Mouse (Mus musculus) cerebellum, adult 11 months (tissue): Measurements from ENCODE around the gene Defb33.

Experiments
- DNase-seq: peaks from one replicate; pipeline ENCODE4 v3.0.0; 2022

The Defb33 gene

DNA sequence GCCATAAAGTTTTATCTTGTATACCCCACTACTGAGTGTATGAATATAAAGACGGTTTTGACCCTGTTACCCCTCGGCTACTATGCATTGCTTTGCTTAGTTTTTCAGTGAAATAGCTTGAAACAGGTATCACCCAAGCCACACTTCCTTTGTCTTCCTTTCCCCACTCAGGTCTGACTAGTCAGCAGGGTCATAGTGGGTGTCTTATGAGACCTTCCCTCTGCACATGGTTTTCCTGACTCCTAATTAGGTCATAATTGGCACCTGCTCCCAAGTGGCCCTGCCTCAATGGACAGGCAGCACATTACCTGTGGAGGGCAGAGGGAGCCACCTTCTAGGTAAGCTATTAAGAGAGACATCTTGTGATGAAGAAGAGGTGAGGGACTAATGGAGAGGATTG lies at the start of gene Defb33:
Gene Defb33, plus strand, starts transcription at position 301 of the 400 bp plus-strand sequence.
- DNase-seq, result no peak

DNA sequence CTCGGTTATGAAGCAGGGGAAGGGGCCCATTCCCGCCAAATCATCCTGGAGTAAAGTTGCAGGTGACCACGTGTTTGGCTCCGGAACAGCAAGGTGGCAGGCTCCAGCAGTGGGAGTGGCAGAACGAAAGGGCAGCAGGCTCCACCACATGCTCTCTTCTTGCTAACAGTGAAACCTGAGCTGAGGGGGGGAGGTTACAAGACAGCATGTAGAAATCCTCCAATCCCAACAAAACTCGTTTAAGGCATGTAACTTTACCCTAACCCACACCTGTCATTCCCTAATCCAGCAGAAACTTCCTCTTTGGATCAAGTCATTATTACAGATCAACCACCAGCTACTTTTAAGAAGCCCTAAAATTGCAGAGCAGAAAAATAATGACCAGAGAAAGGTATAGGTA lies 17.9 kb upstream of the Defb33 start:
- no peak for DNase-seq

DNA sequence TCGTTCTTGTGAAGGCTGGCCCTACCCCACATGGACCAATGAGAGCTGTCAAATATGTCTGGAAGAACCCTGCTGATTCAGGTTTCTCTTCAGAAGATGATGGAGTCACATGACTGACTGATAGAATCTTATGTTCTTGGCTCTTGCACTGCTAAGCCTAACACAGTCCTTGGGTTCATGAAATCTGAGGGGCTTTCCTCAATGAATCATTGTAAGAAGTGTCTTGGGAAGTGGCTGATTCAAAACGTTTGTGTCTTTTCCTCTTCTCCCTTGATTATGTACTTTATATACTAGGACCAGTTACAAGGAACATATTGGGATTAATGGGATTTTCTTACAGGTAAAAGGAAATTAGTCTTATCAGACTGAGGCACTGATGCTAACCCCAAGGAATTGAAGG lies 10.1 kb downstream of the Defb33 start, which contains the start of gene Gm15056:
Gene Gm15056, minus strand, starts transcription at position 101 of the 400 bp plus-strand sequence.
- DNase-seq, result no peak

DNA sequence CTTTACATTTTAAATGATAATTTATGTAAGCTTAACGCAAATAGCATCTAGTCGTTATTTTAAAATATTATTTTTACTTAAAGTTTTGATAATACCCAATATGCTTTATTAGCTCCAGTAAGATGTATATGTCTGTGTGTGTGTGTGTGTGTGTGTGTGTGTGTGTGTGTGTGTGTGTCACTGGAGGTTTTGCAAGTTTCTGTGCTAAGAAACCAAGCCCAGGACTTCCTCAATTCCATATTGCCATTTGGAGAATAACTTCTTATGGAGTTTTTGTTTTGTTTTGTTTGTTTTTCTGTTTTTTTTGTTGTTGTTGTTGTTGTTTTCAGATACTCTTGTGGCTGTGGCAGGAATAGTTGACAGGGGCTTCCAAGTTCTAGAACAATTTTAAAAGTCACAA lies 14.7 kb downstream of the Defb33 start:
- DNase-seq, result no peak

DNA sequence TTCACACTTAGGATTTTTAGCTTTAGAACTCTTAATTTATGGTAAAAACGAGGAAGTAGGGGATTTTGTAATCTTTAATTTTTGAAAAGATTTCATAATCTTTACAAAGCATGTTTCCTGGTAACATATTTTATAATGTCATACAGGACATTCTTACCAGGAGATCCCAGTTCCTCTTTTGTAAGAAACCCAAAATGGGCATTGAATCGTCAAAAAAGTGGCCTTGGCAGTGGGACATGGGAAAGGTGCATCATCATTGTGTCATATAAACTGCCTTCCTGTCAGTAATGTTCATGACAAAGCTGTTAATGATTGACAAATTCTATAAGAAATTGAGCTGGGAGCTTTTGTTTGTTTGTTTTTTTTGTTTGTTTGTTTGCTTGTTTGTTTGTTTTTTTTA lies 15.8 kb downstream of the Defb33 start:
- no peak for DNase-seq

DNA sequence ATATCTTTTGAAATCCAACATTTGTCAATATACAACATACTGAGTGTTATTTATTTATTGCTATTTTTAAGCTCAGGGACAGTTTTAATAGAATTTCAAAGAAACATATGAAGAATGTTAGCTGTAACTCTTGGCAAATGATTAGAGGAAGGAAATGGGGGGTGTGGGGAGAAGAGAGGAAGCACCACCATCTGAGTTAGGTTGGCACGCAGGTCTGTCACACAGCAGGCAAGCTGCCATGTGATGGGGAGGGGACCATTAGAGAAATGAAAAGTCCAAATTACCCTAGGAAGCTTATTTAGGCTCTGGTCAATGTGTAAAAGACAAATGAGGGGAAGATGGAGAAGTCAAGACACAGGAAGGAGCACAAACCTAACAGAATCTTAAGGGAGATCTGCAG lies 19.8 kb downstream of the Defb33 start:
- DNase-seq, result no peak

DNA sequence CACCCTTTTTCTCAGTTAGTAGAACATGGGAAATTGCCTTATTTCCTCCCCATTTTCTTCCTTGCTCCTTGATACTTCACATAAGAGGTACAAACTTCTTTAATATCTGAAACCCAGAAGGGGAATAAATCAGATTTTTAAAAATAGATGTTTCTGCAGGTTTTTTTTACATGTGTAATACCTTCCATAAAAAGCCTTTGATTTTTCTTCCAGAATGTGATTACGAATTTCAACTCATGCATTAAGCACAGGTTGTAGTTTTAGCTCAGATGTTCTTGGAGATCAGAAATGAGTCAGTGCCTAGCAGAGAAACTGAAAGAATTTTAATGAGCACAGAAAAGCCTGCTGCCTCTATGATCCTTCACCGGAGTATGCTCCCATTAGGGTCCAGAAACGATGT lies 29.5 kb downstream of the Defb33 start, which contains the start of gene Gm6040:
Gene Gm6040, minus strand, starts transcription at position 101 of the 400 bp plus-strand sequence.
- DNase-seq, result no peak

DNA sequence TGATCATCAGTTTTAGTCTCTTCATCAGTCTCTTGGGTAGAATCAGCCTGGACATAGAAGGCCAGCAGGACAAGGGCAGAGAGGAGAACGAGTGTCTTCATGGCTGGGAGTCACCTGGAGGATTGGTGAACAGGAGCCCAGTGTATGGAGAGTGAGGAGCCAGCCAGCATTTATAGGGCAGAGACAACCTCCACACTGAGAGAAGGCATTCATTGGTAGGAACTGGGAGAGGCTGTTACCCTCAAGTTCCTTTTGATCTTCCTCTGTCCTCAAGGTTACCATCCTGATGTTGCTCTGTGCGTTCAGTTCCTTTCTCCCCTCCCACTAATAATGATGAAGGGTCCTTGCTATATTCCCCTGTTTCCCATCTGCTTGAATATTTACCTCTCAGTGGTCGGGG lies 52.1 kb downstream of the Defb33 start, which contains the start of gene AY761185:
Gene AY761185, minus strand, starts transcription at position 101 of the 400 bp plus-strand sequence.
- no peak for DNase-seq
